Mouse (Mus musculus): Measurements from ENCODE around the gene Kcnq1. TPM values are rescaled to one million over a fixed set of nuclear protein-coding genes. Genes with fewer than 3 reads are reported as not detected.

Kcnq1 gene
- polyA plus RNA-seq, 1 experiment from 2014 or later: 0.88 TPM

DNA sequence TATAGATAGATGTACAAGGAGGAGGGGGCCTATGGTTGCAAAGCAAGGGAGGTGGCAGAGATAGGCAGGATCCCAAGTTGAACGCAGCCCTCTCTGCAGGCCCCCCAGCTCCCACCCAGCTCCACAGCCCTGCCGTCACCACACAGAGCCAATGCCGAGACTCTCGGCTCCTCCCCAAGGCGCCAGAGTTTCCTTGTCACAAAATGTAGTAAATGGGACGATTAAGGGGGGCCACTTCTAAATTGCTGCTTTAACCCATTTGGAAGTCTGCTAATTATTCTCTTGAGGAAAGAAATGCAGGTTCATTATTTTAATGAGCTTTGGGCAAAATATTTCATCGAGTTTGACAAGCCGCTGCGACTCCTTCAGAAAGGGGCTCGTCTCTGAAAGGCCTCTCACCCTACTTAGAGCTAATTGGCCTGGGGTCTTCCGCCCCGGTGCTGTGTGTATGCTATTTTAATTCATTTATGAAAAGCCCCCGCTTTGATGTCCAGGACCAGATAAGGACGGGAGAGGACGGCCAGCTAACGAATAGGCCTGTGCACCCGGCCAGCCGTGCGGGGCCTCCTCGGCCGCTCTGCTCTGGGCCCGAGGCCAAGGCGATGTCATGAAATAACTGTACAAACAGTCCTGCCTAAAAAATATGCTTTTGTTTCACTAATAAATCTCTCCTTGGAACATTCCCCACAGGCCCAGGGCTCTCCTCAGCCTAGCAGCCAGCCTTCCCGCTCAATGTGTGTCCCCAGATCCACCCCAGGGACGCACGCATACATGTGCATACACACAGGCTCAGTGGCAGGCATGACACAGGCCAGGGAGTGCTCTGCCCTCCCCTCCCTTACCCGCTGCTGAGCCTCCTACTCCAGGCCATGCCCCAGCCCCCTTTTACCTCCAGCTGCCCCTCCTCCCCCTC lies 282.9 kb downstream of the Kcnq1 start:
- Histone ChIP-seq H3K4me1 (peaks cover 25% of the 10 kb centered on the region), H3K9me3 (replicated peaks) (no peaks in the 10 kb centered on the region), H3K9ac (replicated peaks) (no peak overlapping the region), H3K4me3 (replicated peaks) (no peak overlapping the region), H3K27ac (replicated peaks) (peak overlapping the region; percentile 48; the same call in 1 of the 2 replicates), H3K36me3 (no peaks in the 10 kb centered on the region), H3K27me3 (replicated peaks) (no peaks in the 10 kb centered on the region), H3K4me2 (peak overlapping the region; percentile 23)
- 18% methylated on average over 27 of the region's 27 CpGs for WGBS
- ATAC-seq (ENCODE audit: low FRiP score): peak; percentile 63; the same call in 1 of the 2 replicates

GRCm38 (mm10) chr7:143389860-143390259 lies 283.7 kb downstream of the Kcnq1 start:
- Histone ChIP-seq H3K4me2 (no peak overlapping the region), H3K9me3 (replicated peaks) (no peaks in the 10 kb centered on the region), H3K4me1 (peaks cover 25% of the 10 kb centered on the region), H3K27me3 (replicated peaks) (no peaks in the 10 kb centered on the region), H3K27ac (replicated peaks) (peak overlapping the region; percentile 48; the same call in 1 of the 2 replicates), H3K36me3 (no peaks in the 10 kb centered on the region), H3K9ac (replicated peaks) (no peak overlapping the region), H3K4me3 (replicated peaks) (no peak overlapping the region)
- WGBS: 30% methylated on average over 2 of the region's 2 CpGs
- peak; percentile 41; the same call in 1 of the 2 replicates for ATAC-seq (ENCODE audit: low FRiP score)

DNA sequence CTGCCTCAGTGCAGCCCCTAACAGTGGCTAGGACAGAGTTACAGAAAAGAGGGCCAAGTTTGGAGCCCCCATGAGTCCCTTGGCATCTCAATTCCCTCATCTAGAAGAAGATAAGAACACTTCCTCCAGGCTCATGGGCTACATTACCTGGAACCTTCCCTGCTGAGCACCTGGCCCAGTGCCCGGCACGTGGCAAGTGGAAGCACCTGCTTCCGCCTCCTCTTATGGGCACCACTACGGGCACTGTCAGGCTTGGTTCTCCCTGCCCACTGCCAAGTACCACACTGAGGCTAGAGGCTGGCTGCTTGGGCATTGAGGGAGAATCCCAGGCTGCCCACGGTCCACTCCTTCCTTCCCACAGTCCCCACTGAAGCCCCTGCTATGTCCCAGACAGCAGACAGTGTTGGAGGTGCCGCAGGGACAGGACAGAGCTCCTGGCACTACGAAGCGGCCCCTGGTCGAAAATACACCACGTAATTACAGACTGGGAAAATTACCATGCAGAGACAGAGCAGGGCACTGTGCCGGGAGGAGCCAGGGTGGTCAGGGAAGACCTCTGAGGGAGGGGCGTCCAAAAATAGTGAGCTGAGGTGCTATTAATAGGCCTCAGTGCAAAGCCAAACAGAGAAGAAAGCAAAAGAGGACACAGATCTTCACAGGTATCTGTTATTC lies 284.3 kb downstream of the Kcnq1 start:
- WGBS: 64% methylated on average over 12 of the region's 12 CpGs
- Histone ChIP-seq H3K9ac (replicated peaks) (no peak overlapping the region), H3K27me3 (replicated peaks) (no peaks in the 10 kb centered on the region), H3K4me1 (peaks cover 25% of the 10 kb centered on the region), H3K9me3 (replicated peaks) (no peaks in the 10 kb centered on the region), H3K36me3 (no peaks in the 10 kb centered on the region), H3K4me2 (no peak overlapping the region), H3K4me3 (replicated peaks) (no peak overlapping the region), H3K27ac (replicated peaks) (no peak overlapping the region)
- ATAC-seq (ENCODE audit: low FRiP score): no peak

DNA sequence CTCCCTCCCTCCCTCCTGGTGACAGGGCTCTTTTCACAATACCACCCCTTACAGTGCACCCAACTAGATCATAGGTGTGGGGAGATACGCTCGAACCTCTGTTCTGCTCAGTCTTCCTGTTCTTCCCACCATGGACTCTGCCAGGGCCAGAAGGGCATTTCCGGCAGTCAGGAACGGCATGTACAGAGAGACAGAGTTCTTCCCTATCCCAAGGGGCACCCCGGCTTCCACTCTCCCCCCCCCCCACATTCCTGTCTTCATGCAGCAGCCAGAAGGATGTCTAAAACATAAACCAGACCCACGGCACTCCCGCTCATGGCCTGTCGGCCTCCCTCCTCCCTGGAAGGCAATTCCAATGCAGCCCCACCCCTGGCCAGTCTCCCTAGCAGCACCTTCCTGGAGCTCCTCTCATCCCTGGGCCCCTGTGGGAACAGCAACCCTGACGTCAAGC lies 289.0 kb downstream of the Kcnq1 start:
- no peaks in the 10 kb centered on the region for H3K36me3 ChIP-seq
- peaks cover 5% of the 10 kb centered on the region for H3K4me1 ChIP-seq
- H3K9ac ChIP-seq (replicated peaks): no peak overlapping the region
- H3K4me2 ChIP-seq: no peak overlapping the region
- H3K4me3 ChIP-seq (replicated peaks): no peak overlapping the region
- H3K27me3 ChIP-seq (replicated peaks): no peaks in the 10 kb centered on the region
- no peak for ATAC-seq (ENCODE audit: low FRiP score)
- H3K27ac ChIP-seq (replicated peaks): no peak overlapping the region
- H3K9me3 ChIP-seq (replicated peaks): no peaks in the 10 kb centered on the region
- WGBS: 76% methylated on average over 9 of the region's 9 CpGs

GRCm38 (mm10) chr7:143399756-143400155 lies 293.6 kb downstream of the Kcnq1 start:
- no peak for ATAC-seq (ENCODE audit: low FRiP score)
- Histone ChIP-seq H3K36me3 (no peaks in the 10 kb centered on the region), H3K27ac (replicated peaks) (no peak overlapping the region), H3K9me3 (replicated peaks) (no peaks in the 10 kb centered on the region), H3K9ac (replicated peaks) (no peak overlapping the region), H3K4me2 (no peak overlapping the region), H3K4me1 (no peaks in the 10 kb centered on the region; the same call in 1 of the 2 replicates), H3K27me3 (replicated peaks) (no peaks in the 10 kb centered on the region), H3K4me3 (replicated peaks) (no peak overlapping the region)
- 88% methylated on average over 10 of the region's 10 CpGs for WGBS

DNA sequence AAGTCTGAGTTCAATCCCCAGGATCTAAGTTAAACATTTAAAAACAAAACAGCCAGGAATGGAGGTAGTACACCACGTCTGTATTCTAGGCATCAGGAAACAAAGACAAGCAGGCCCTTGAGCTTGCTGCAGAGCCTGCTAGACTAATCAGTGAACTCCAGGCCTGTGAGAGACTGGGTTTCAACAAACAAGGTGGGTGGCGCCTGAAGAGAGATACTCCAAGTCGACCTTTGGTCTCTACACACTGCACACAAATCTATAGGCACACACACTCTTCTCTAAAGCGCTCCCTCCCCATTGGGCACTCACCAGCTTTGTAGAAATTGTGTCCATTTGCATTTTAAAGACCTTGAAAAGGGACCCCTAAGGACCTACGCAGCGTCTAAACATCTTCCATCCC lies 294.4 kb downstream of the Kcnq1 start:
- H3K4me1 ChIP-seq: no peaks in the 10 kb centered on the region; the same call in 1 of the 2 replicates
- H3K27ac ChIP-seq (replicated peaks): no peak overlapping the region
- H3K4me3 ChIP-seq (replicated peaks): no peak overlapping the region
- no peaks in the 10 kb centered on the region for H3K27me3 ChIP-seq (replicated peaks)
- no peak overlapping the region for H3K9ac ChIP-seq (replicated peaks)
- H3K9me3 ChIP-seq (replicated peaks): no peaks in the 10 kb centered on the region
- 36% methylated on average over 6 of the region's 6 CpGs for WGBS
- H3K36me3 ChIP-seq: no peaks in the 10 kb centered on the region
- no peak for ATAC-seq (ENCODE audit: low FRiP score)
- H3K4me2 ChIP-seq: no peak overlapping the region

DNA sequence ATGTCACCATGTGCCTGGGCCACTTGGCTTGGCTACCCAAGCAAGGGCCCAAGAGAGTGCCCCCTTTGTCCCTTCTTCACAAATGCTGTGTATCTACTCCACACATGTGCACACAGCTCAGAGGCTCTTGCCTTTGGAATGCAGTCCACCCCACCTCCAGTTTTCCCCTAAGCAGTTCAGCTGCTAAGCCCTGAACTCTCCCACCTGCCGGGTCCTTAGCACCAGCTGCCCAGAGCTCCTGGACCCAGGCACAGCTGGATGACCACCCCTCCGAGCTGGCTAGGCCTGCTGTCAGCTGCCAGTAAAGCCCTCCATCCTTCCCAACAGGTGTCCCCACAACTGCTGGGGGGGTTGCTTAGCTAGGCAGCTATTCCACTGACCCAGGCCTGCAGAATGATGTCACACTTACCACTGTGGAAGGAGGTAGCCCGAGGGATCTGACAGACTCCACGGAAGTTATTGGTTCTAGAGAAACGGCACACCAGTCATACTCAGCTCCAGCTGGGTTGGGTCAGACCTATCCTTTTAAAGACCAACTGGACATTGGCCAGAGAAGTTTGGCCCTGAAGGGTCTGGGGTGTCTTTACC lies 295.4 kb downstream of the Kcnq1 start:
- Histone ChIP-seq H3K27me3 (replicated peaks) (no peaks in the 10 kb centered on the region), H3K36me3 (no peaks in the 10 kb centered on the region), H3K27ac (replicated peaks) (no peak overlapping the region), H3K9ac (replicated peaks) (no peak overlapping the region), H3K4me2 (no peak overlapping the region), H3K4me3 (replicated peaks) (no peak overlapping the region), H3K9me3 (replicated peaks) (no peaks in the 10 kb centered on the region), H3K4me1 (no peaks in the 10 kb centered on the region; the same call in 1 of the 2 replicates)
- 76% methylated on average over 5 of the region's 5 CpGs for WGBS
- ATAC-seq (ENCODE audit: low FRiP score): no peak

DNA sequence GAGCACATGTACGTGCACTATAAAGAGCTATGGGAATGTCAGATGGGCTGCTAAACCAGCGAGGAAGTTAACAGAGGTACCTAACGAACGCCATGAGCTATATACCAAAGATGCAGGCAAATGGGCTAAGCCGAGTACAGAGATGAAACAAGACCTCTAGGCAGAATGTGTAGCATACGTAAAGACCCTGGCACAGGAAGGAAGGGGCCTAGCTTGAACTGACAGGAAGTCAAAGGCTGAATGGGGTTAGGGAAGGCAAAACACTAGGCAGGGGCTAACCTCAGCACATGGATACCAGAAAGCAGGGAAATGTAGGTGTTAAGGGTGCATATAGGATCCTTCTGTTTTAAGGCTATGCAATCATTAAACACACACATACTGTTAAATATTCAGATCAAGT lies 298.1 kb downstream of the Kcnq1 start:
- no peak for ATAC-seq (ENCODE audit: low FRiP score)
- no peak overlapping the region for H3K27ac ChIP-seq (replicated peaks)
- peaks cover 15% of the 10 kb centered on the region for H3K4me1 ChIP-seq
- no peaks in the 10 kb centered on the region for H3K27me3 ChIP-seq (replicated peaks)
- H3K9me3 ChIP-seq (replicated peaks): no peaks in the 10 kb centered on the region
- no peaks in the 10 kb centered on the region for H3K36me3 ChIP-seq
- no peak overlapping the region for H3K4me2 ChIP-seq
- H3K4me3 ChIP-seq (replicated peaks): no peak overlapping the region
- 87% methylated on average over 6 of the region's 6 CpGs for WGBS
- no peak overlapping the region for H3K9ac ChIP-seq (replicated peaks)

DNA sequence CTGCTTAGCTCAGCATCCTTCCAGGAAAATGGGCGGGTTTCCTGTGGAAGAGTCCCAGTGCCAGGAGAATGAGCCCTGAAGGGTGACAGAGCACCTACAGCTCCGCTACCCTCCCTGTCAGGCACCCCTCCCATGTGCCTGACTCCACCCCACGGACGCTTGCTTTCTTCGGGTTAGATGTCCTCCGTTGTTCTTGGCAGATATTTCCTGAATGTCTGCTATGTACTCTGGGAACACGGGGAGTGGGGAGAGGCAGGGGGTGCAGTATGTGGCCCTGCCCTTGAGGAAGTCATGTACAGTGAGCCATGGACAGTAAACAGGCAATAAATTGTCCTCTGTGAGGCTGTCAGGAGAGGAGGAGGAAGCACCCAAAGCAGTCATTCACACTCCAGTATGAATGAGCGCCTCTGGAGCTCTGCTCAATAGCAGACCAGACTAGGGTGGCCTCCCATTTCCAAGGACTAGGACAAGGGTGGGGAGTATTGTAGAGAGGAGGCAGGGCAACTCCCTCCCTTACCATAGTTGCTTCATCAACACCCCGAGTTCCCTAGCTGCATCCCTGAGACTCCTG lies 301.9 kb downstream of the Kcnq1 start:
- Histone ChIP-seq H3K4me2 (no peak overlapping the region), H3K27me3 (replicated peaks) (no peaks in the 10 kb centered on the region), H3K4me3 (replicated peaks) (no peak overlapping the region), H3K36me3 (no peaks in the 10 kb centered on the region), H3K9ac (replicated peaks) (no peak overlapping the region), H3K9me3 (replicated peaks) (no peaks in the 10 kb centered on the region), H3K4me1 (peaks cover 15% of the 10 kb centered on the region), H3K27ac (replicated peaks) (peak overlapping the region; percentile 23; the same call in 1 of the 2 replicates)
- ATAC-seq (ENCODE audit: low FRiP score): peak; percentile 45
- WGBS: 51% methylated on average over 9 of the region's 9 CpGs

DNA sequence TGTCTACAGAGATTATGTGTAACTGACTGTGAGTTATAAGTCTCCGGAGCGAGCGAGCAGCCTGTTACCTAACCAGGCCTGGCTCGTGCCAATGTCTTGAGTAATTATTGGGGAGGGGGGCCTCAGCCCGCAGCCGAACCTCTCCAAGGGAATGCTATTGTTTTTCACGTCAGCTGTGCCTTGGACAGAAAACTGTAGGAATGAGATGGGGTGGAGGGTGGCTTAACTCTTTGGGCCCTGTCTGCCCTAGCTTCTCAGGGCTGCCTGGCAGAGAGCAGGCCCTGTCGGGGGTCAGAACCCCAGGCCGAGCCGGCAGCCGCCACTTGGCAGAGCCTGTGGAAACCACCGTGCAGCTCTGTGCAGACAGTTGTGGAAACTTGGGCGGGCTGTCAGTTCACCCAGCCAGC lies 302.5 kb downstream of the Kcnq1 start:
- no peak overlapping the region for H3K4me2 ChIP-seq
- H3K4me3 ChIP-seq (replicated peaks): no peak overlapping the region
- H3K36me3 ChIP-seq: no peaks in the 10 kb centered on the region
- no peaks in the 10 kb centered on the region for H3K9me3 ChIP-seq (replicated peaks)
- ATAC-seq (ENCODE audit: low FRiP score): peak; percentile 35
- peaks cover 15% of the 10 kb centered on the region for H3K4me1 ChIP-seq
- H3K27ac ChIP-seq (replicated peaks): peak overlapping the region; percentile 23; the same call in 1 of the 2 replicates
- H3K9ac ChIP-seq (replicated peaks): no peak overlapping the region
- 27% methylated on average over 13 of the region's 13 CpGs for WGBS
- no peaks in the 10 kb centered on the region for H3K27me3 ChIP-seq (replicated peaks)

- 84% methylated on average over 6 of the region's 6 CpGs for WGBS
- ATAC-seq (ENCODE audit: low FRiP score): no peak
- no peaks in the 10 kb centered on the region for H3K27me3 ChIP-seq (replicated peaks)
- H3K4me2 ChIP-seq: no peak overlapping the region
- no peaks in the 10 kb centered on the region for H3K36me3 ChIP-seq
- no peaks in the 10 kb centered on the region for H3K9me3 ChIP-seq (replicated peaks)
- no peak overlapping the region for H3K9ac ChIP-seq (replicated peaks)
- no peak overlapping the region for H3K4me3 ChIP-seq (replicated peaks)
- H3K27ac ChIP-seq (replicated peaks): no peak overlapping the region
- H3K4me1 ChIP-seq: peaks cover 15% of the 10 kb centered on the region
Measured at GRCm38 (mm10) chr7:143412606-143413005, 306.4 kb downstream of the Kcnq1 start.
